Mouse (Mus musculus) mature B cell (primary cell): ENCODE data around the gene Gm11084.
"Not testable (repeated sequence)": the region's sequence is repeated elsewhere in the genome, so short reads cannot be mapped to it uniquely, and the experiment has no call there.

Experiments used
- in situ Hi-C: fragments of 300-500 bp; cut with MboI; formaldehyde crosslinking; loops from 2 replicates; pipeline ENCODE4 v1.14.3; 2019

Gm11084 gene

DNA sequence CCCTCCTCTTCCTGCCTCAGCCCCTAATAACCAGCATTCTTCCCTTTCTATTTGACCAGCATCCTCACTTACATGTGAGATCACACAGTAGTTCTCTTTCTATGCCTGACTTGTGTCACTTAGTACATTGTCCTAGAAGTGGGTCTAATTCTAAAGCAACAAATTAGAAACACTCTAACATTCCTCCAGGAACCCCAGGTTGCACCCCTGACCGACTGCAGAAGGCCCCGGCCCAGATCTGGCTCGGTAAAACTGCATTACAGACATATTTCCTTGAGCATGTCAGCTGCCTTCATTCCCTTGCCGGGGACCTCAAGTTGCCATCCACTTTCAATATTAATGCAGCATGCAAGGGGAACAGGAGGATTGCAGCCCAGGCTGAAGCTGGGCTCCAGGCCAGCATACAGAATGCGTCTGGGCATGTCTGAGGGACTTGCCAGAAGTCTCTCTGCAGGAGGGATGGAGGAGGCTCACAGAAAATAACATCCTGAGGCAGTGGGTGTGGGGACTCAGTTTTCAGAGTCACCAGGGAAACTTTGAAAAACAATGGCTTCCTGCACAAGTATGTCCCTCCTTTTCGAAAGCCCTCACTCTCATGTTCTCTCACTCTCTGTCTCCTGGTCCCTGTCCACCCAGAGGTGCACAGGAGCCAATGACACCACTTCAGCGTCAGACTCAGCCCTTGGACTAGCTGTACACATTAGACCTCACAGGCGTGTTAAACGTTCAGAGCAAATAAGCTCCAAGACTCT is 9.0 kb upstream of the Gm11084 start:
- in situ Hi-C loops = loop anchor here (10.0 kb wide), 1 partner anchor 59 kb away; no protein-coding TSS in a partner anchor

DNA sequence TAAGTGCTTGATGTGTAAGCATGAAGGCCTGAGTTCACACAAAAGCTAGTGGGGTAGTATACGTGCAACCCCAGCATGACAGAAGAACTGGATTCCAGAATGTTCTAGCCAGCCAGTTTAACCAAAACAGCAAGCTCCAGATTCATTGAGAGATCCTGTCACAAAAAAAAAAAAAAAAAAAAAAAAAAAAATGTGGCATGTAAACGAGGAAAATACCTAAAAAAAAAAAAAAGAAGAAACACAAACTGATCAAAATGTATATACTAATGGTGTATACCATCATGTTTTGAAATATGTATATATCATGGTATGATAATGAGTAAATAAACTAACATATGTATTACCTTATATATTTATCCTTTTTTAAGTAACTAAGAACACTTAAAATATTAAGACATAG is 7.6 kb upstream of the Gm11084 start:
- in situ Hi-C loops = loop anchor here (10.0 kb wide), 1 partner anchor 61 kb away; no protein-coding TSS in a partner anchor

DNA sequence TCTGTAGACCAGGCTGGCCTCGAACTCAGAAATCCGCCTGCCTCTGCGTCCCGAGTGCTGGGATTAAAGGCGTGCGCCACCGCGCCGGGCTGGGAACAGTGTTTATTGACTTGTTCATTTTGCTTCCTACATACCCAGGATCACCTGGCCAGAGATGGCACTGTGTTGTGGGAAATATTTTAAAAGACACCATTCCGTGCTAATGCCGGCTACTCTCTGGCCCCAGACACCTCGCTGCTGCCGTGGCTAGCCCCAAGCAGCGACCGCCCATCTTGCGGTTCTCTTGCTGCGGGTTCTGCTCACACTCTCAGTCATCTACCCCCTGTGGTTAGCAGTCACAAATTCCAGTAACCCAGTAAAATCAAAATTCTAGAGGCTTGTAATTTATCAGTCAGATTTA is 6.0 kb upstream of the Gm11084 start:
- in situ Hi-C loops = loop anchor here (10.0 kb wide), 1 partner anchor 62 kb away; no protein-coding TSS in a partner anchor

DNA sequence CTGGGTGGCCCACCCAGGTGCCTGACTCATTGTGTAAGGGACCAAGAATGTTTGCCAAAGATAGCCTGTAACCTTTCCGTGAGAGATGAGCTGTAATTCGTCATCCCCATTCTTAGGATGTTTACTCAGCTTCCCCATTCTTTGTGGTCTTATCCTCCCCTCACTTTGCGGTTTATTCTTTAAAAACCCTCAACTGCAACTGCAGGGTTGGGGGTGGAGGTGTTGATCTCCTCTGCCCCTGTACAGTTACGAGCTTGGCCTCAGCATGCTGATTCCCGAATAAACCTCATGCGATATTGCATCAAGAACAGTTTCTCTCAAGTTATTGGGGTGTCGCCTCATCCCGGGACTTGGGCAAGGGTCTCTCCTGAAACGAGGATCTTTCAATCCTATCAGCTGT is 2.4 kb upstream of the Gm11084 start:
- in situ Hi-C loops = not testable (repeated sequence)

DNA sequence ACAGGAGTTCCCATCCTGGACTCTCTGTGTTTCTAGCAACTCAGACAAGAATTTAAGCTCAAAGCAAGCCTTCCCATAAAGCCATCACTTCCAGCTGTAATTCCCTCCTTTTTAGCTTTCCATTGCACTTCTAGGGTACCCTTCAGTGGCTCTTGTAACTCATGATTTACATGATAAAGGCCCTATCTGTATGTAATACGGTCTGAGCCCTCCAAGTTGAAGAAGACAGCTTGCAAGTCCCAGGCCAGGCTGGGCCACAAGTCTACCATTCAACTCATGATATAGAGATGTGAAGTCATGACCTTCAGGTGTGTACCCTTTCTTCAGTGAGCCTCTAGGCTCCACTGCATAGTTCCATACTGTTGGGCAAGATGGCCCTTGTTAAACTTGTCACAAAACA is 1.0 kb downstream of the Gm11084 start:
- in situ Hi-C loops = no loop called here

DNA sequence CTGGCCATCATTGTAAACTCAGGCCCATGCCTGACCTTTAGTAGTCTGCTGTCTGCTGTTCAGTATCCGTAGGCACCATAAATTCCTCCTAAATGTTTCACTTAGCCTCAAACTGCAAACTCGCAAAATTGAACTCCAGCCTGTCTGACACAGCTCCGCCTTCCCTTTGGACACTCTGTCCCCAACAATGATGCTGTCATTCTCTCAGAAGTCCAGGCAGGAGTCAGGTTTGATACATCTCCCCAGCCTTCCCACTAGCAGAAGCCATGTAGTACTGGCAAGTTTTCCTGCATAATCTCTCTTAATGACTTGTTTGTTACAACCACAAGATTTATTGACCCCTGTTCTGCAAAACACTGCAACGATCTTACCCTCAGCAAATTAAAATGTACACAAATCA is 1.7 kb downstream of the Gm11084 start:
- in situ Hi-C loops = no loop called here

DNA sequence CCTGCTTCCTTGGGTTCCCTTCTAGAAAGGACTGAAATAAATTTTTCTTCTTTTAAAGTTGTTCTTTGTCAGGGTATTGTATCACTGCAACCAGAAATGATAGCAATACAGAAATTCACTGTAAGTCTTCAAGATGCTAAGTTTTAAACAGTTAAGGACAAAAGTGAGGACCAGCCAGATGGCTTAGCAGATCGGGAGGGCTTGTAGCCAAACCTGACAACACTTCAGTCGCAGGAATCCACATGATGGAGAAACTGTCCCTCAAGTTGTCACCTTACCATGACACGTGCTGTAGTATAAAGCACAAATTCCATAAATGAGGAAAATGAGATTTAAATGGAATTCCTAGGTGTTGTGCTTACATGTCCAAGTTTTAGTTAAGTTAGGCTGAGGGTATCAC is 3.3 kb downstream of the Gm11084 start:
- in situ Hi-C loops = no loop called here

DNA sequence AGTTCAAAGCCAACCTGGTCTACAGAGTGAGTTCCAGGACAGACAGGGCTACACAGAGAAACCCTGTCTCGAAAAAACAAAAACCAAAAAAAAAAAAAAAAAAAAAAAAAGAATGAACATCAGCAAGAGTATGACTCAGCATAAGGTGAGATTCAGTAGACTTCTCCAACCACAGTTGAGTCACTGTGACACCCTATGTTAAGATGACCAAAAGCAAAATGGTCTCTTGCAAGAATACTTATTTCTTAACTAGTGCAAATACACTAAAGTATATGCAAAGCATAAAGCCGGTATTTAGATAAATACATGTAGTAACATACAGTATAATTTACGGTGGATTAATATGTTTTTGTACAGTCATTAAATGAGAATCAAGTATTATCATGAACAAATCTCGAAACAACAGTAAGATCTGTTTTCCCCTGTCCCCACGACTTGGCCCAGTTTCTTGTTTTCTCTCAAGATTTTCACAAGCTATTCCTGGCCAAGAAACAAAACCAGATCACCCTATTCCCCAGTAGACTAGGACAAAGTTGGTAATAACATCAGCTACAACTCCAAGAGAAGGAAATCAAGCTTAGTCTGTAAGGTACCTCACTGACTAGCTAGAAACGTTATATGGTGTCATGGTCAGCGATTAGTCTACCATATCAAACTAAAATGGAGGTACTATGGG is 4.3 kb downstream of the Gm11084 start:
- in situ Hi-C loops = no loop called here

DNA sequence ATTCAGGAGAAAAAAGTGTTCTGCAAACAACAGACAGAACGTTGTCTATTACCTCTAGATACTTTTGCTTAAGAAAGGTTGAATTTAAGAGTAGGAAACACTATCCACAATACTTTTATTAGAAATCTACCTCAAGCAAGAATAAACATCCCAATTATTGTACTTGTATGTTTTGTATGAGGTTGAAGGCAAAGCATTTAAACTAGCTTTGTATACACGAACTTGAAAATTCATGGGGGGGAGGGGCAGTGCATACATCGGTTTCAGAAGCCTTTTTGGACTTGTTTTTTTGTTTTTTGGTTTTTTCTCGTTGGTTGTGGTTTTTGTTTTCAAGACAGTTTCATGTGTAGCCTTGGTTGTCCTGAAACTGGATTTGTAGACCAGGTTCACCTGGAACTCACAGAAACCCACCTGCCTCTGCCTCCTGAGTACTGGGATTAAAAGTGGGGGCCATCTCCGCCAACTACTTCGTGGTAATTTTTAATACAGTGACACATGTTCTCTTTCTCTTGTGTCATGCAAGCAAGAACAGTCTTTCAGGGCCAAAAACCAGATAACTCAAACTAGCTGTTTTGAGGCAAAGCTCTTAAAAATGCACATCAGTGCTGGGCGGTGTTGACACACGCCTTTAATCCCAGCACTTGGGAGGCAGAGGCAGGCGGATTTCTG is 4.9 kb downstream of the Gm11084 start:
- in situ Hi-C loops = no loop called here

DNA sequence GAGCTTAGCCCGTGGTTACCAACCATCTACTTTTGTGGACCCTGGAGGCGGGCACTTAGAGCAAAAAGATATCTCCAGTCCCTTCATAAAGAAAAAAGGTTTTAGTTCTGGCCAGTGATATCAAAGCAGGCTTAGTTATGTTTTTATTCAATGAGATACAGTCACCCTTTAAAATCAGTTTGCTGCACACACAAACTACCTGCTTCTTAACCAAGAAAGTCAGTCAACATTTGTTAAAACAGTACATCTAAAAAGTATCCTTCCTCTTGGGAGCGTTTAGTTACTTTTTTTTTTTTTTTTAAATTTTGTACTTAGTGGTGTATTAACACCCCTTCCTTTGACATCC is 5.5 kb downstream of the Gm11084 start:
- in situ Hi-C loops = no loop called here

DNA sequence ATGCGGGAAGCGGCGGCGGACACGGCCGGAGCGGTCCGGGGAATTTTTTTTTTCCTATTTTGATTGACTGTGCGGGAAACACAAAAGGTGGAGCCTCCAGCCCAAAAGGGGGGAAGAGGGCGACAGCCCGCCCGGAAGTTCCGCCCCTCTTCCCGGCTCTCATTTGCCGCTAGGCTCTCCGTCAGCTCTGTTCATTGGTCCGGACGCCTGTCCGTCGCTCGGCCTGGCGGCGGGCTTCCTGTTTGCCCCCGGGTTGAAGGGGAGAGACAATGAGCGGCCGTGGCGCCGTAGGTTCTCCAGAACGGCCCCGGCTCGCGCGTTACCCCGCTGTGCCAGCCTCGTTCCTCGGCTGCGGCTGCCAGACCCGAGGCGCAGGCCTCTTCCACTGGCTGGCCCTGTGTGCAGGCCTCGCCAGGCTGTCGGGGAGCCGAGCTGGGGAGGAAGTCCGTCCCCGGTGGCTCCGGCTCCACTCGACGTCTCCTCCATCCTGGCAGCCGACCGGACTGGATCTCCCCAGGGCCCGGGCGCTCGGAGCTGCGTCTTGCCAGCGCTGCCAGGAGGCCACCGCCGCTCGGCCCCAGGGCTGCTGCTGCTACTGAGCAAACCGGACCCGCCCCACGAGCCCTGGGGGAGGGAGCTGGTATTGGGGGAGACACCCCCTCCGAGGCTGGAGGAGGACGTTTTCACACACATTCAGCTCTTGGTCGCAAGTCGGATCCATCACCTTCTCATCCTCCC is 6.0 kb downstream of the Gm11084 start, which contains the start of gene Sp3:
Gene Sp3 (minus strand): TSS at position 110 of the 738 bp plus-strand sequence.
- in situ Hi-C loops = no loop called here

DNA sequence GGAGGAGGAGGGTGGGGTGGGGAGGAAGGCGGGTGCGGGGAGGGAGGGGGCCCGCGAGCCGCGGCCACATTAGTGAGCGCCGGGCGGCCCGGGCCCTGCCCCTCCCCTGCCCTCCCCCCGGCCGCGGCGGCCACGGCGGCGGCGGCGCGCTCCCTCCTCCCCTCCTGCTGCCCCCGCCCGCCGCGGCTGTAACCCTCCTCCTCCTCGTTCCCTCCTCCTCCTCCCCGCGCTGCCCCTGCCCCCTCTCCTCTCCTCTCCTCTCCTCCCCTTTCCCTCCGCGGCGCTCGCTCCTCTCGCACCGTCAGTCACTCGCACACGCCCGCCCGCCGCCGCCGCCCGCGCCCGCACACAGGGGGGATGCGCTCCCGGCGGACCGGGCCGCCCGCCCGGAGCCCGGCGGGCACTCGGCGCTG is 6.9 kb downstream of the Gm11084 start:
- in situ Hi-C loops = no loop called here

DNA sequence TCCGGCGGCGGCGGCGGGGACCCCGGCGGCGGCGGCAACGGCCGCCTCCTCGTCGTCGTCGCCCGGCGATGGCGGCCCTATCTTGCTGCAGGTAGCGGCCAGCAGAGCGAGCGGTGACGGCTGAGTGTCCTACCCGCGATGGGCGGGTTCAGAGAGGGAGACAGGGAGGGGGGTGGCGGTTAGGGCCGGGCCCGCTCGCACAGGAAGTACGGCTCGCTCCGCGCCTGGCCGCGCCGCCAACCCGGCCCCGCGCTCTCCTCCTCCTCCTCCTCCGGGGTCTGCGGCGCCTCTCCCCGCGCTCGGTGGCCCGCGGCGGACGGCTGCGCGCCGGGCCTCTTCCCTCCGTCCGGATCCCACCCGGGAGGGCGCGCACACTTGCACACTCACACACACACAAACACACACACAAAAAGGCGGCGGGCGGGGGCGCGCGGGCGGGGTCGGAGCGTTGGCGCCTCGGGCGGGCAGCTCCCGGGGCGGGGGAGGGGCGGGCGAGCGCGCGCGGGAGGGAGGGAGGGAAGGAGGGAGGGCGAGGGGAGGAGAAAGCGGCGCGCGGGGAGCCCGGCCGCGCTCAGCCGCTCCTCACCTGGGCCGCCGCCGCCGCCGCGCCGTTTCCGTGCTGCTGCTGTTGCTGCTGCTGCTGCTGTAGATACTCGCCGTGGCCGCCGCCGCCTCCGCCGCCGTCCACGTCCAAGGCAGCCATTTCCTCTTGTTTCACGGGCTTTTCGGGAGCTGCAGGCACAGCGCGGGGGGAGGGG is 7.4 kb downstream of the Gm11084 start:
- in situ Hi-C loops = no loop called here

DNA sequence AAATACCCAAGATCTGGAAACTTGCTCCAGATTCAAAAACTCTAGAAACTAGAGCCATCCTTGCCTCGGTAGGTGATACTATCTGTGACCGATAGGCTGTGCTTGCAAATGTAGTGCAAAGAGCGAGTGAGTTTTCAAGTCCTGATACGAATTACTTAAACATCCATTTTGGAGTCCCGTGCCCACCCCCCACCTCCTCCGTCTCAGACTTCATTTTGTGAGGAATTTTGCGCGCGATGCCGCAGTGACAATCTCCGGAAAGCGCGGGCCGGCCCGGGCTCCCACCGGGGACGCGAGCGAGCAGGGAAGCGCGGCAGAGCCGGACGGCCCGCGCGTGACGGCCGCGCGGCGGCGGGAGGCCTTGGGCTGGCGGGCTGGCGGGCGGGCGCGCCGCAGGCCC is 8.0 kb downstream of the Gm11084 start:
- in situ Hi-C loops = no loop called here

DNA sequence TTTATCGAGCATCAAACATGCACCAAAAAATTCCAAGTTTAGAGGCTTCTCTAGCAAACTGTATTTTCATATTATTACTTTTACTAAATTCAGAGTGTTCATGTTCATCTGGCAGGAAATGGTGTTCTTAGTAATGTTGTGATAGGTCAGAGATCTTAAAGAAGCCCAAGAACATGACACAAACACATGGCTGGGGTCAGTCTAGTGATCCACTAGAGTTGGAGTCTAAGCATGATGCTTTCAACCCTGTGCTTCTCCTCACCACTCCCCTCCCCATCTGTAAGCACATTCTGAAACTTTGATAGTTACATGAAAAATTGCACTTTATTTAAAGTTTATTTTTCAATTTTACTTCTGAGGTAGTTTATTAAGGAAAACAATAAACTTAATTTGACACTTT is 9.2 kb downstream of the Gm11084 start:
- in situ Hi-C loops = no loop called here

DNA sequence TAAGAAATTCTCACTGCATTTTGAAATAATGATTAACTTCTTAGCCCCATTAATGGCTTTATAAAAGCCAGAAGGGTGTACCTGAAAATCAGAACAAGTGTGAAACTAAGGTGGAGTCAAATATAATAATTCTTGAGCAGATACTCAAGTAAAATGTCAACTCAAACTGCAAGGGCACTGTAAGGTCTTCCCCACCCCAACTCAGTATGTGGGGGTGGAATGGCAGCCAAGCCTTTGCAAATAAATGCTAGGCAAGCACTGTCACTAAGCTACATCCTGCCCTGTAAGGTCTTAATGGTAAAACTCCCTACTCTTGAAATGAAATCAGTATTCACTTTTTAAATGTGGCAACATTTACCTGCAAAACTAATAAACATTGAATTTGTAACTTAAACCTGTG is 10.5 kb downstream of the Gm11084 start:
- in situ Hi-C loops = no loop called here

DNA sequence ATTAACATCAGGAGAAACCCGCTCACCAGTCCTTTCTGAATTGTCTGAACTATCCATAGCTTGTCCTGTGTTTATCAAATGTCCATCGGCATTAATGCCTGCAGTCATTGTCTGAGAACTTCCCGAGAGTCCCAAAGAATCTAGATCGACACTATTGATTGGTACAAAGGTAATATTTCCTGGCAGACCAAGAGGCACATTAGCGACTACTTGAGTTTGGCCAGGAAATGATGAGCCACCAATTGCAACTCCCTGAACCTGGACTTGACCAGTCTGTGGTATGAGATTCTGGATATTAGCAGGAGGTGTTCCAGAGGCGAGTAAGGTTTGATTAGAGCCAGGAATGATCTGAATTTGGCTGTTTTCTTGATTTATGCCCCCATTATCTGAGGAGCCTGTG is 15.7 kb downstream of the Gm11084 start:
- in situ Hi-C loops = no loop called here

DNA sequence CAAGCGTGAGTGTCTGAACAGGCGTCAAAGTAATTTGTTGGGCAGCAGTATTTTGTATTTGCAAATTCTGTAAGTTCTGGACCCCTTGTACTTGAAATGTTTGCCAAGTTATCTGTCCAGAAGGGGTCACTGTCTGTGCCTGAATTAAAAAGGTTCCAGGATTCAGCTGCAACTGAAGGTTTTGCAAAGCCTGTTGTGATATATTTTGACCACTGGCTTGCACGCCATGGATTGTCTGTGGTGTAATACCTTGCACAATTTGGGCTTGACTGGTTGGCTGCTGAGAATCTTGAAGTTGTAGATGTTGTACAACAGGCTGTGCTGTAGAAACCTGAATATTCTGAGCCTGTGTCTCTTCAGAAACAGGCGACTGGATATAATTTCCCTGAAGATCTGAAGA is 16.2 kb downstream of the Gm11084 start:
- in situ Hi-C loops = no loop called here

DNA sequence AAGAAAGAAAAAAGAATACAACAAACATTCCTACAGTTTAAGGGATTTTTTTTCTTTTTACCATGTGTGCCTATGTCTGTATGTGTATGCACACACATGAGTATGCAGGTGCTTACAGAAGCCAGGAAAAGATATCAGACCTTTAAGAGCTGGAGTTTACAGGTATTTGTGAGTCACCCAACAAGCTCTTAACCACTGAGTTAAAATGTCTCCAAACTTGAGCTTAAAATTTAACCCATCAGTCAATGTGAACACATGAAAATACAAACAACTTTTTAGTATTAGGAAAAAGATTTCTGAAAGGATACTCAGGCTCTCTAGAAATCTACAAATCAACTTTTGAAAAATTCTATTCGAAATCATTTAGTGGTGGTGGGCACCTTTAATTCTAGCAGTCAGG is 18.0 kb downstream of the Gm11084 start:
- in situ Hi-C loops = no loop called here

DNA sequence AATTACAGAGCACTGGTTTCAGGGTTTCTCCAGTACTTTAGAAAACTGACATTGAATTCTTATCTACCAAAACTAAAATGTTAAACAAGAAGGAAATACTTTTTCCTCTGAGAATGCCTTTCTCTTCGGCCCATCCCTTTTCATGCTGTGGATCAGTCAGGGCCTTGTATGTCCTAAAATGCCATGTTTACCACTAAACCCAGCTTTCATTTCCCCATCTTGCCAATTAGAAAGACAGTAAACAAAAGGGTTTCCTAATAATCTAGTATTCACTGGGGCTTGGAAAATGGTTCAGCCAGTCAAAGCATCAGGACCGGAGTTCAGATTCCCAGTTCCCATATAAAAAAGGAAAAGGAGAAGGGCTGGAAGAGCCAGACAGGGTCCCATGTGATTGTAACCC is 21.1 kb downstream of the Gm11084 start:
- in situ Hi-C loops = no loop called here

DNA sequence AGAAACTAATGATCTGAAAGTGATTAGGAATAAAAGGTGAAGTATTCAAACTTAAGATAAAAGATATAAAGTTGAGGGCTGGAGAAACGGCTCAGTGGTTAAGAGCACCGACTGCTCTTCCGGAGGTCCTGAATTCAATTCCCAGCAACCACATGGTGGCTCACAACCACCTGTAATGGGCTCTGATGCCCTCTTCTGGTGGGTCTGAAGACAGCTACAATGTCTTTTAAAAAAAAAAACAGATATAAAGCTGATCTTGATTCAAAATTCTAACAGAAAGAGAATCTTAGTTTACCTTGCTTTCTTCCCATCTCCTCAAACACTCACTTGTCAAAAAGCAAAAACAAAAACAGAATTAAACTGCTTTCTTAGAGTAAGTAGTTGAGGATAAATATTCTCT is 30.1 kb downstream of the Gm11084 start:
- in situ Hi-C loops = no loop called here

DNA sequence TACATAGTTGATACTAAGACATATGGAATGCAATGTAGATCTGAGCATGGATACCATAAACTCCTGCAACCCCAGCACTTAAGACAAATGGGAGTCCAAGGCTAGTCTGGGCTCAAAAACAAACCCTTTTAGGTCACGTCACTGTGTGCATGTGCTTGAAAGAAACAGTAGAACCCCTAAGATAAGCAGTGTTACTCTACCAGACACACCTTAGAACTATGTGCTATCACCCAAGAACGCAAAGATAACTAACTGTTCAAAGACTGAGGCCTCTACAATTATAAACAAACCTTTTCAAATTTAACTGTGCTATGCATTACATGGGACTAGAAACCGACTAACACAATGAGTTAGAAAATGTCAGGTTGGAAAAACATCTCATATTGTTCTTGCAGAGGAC is 33.5 kb downstream of the Gm11084 start:
- in situ Hi-C loops = no loop called here
